Mouse (Mus musculus) brain, embryonic 14.5 days (tissue): Measurements from ENCODE around the gene Fubp1.

Experiments used
- CTCF ChIP-seq: fragments of 200-500 bp; IDR thresholded peaks from 2 replicates; pipeline ENCODE4 v1.5.1; 2012; ENCODE audit warnings: inconsistent platforms, mild to moderate bottlenecking, moderate library complexity, borderline replicate concordance; ENCODE audit not compliant: insufficient read depth, insufficient read length; ENCODE audit errors: extremely low read depth
- POLR2A ChIP-seq: fragments of 200-500 bp; IDR thresholded peaks from 2 replicates; pipeline ENCODE4 v1.6.1; 2012; ENCODE audit warnings: mild to moderate bottlenecking, inconsistent platforms, borderline replicate concordance; ENCODE audit not compliant: poor library complexity, insufficient read depth, insufficient read length, severe bottlenecking; ENCODE audit errors: extremely low read depth

DNA sequence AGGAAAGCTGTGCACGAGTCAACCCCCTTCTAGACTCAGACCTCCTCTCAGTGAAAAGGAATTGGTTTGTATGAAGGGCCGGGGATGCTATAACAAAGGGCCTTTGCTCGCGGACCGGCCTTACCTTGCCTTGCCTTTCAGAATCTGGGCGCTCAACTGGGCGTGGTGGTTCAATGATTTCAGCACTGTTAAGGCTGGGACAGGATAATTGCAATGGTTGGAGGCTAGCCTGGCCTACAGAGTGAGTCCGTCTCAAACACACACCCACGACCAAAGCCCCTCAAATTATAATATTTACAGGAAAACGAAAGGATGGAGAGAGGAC is 44.2 kb upstream of the Fubp1 start, which contains the start of gene Gipc2:
- TF ChIP-seq CTCF (no peak), POLR2A (no peak)
